Mouse (Mus musculus): ENCODE data around the gene Sec16a. TPM values are rescaled to one million over a fixed set of nuclear protein-coding genes. Genes with fewer than 3 reads are reported as not detected.

The Sec16a gene
- total RNA-seq, 1 experiment from 2014 or later, result 40.0 TPM

DNA sequence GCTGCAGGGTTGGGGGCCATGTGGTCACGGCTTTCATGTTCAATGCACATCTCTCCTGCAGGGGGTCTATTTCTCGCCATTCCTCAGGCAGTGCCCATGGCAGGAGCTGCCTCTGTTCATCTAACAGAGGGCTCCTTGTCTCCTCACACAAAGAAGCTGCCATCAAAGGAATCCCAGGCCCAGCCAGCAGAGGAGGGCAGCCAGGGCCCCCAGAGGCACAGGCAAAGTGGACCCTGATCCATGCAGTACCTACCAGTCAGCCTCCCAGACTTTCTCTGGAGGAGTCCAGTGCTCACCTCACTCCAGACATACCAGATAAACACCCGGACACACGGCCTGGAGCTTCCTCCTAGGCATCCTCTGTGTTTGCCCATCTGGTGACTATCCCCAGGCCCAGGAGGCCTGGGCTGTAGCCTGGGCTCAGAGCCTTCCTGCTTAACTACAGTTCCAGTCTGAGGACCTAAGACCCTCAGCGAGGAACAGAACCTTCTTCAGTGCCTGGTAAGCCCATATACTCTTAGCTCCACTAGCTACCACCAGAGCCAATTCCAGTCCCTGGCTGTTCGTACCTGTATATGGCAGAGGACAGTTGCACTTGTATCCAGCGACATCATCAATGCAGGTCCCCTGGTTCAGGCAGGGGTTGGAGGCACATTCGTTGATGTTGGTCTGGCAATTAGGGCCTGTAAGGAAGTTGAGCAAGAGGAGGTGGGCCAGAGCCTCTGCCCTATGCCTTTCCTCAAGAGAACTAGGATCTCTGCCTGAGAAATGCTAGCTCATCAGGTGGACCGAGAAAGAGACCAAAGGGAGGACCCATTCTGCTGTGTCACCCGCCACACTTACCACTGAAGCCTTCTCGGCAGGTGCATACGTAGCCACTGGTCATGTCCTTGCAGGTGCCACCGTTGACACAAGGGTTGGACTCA, 30.8 kb upstream of the Sec16a start:
- no peak for ATAC-seq (replicated peaks; ENCODE audit: insufficient number of reproducible peaks, low FRiP score, low TSS enrichment, poor library complexity, severe bottlenecking)

- peak; percentile 66 for ATAC-seq (replicated peaks; ENCODE audit: insufficient number of reproducible peaks, low FRiP score, low TSS enrichment, poor library complexity, severe bottlenecking)
These were observed 29.9 kb upstream of the Sec16a start for GRCm38 (mm10) chr2:26474789-26475504.

DNA sequence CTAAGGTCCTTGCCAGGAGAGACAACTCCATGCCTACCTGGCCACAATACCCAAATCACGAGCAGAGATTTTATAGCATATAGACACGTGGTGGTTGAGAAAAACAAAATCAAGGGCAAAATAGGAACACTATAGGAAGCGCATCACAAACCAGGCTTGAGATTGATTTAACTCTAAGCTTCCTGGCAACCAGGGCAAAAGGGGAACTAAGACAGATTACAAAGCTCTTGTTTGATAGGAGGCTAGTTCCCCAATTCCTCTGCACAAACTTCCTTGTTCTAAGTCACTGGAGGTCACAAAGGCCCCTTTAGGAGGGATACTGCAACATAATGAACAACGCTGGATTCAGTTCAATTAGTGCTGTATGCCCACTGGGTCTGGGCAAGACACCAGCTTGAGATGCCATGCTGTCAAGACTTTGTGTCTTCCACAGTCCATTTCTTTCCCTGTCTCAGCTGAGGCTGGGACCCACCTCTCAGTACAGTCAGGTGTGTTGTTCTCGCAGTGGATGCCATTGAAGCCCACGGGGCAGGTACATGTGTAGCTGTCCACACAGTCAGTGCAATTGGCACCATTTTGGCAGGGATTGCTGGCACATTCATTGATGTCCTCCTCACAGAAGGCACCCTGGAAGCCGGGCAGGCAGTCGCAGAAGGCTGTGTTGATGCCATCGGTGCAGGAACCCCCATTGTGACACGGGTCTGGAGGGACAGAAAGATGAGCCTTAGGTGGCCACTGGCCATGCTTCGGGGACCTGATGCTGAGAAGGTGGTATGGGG, 27.5 kb upstream of the Sec16a start:
- ATAC-seq (replicated peaks; ENCODE audit: insufficient number of reproducible peaks, low FRiP score, low TSS enrichment, poor library complexity, severe bottlenecking), result peak; percentile 57

DNA sequence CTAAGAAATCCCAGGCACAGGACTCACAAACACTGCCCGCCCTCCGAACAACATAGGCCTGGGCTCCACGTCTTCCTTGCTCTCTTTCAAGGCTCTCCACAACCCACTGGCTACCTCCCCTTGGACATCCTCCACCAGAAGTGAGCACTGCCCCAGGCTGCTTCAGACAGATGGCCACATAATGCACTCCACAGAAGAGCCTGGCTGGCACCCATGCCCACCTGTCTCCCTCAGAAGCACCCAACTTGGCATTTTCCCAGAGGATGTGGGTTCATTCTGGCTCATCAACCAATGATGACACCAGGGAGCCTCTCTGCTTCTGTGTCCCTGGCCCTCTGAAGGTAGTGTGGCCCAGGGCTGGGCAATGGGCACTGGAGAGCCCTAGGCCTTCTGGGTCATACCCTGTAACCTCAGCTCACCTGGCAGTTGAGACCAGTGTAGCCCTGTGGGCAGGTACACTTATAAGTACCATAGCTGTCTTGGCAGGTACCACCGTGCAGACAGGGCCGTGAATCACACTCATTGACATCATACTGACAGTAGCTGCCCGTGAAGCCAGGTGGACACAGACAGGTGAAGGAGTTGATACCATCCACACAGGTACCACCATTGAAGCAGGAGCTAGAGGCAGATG, 26.8 kb upstream of the Sec16a start:
- no peak for ATAC-seq (replicated peaks; ENCODE audit: insufficient number of reproducible peaks, low FRiP score, low TSS enrichment, poor library complexity, severe bottlenecking)

GRCm38 (mm10) chr2:26470967-26471366, 26.0 kb upstream of the Sec16a start:
- no peak for ATAC-seq (replicated peaks; ENCODE audit: insufficient number of reproducible peaks, low FRiP score, low TSS enrichment, poor library complexity, severe bottlenecking)

- no peak for ATAC-seq (replicated peaks; ENCODE audit: insufficient number of reproducible peaks, low FRiP score, low TSS enrichment, poor library complexity, severe bottlenecking)
These were observed 23.4 kb upstream of the Sec16a start for GRCm38 (mm10) chr2:26468376-26468775.

- no peak for ATAC-seq (replicated peaks; ENCODE audit: insufficient number of reproducible peaks, low FRiP score, low TSS enrichment, poor library complexity, severe bottlenecking)
These were observed 18.4 kb upstream of the Sec16a start for GRCm38 (mm10) chr2:26463412-26463811.

DNA sequence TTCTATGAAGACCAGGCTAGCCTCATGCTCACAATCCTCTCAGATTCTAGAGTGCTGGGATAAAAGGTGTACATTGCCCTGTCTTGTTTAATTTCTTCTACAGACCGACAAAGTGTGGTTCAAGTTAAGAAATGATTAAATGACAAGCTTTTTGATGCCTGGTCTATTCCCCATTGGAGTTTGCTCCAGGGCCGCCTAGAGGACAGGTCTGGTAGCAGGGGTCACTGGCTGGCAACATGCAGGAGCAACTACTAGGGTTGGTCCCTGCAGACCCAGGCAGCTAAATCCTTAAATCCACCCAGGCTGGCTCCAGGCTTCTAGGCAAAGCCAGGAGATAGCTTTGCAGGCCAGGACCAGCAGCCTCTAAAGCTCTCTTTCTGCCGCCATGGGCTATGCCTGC, 18.0 kb upstream of the Sec16a start:
- no peak for ATAC-seq (replicated peaks; ENCODE audit: insufficient number of reproducible peaks, low FRiP score, low TSS enrichment, poor library complexity, severe bottlenecking)

DNA sequence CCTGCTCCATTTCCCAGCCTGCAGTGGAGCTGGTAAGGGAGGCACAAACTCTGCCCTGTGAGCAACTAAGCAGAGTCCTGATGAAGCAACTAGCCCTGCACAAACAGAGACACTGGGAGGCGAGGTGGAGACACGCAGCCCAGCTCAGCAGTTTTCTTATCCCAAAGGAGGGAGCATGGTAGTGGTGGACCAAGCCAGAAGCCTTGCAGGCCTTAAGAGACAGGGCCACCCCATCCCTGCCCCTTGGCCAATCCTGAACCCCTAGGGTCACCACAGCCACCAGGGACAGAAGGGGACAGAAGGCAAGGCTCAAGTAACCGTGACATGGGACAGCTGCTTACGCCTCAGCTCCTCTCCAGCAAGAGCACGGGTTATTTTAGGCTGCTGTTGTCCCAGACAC, 16.7 kb upstream of the Sec16a start:
- ATAC-seq (replicated peaks; ENCODE audit: insufficient number of reproducible peaks, low FRiP score, low TSS enrichment, poor library complexity, severe bottlenecking), result no peak

- no peak for ATAC-seq (replicated peaks; ENCODE audit: insufficient number of reproducible peaks, low FRiP score, low TSS enrichment, poor library complexity, severe bottlenecking)
These were observed 15.8 kb upstream of the Sec16a start for GRCm38 (mm10) chr2:26460837-26461236.

DNA sequence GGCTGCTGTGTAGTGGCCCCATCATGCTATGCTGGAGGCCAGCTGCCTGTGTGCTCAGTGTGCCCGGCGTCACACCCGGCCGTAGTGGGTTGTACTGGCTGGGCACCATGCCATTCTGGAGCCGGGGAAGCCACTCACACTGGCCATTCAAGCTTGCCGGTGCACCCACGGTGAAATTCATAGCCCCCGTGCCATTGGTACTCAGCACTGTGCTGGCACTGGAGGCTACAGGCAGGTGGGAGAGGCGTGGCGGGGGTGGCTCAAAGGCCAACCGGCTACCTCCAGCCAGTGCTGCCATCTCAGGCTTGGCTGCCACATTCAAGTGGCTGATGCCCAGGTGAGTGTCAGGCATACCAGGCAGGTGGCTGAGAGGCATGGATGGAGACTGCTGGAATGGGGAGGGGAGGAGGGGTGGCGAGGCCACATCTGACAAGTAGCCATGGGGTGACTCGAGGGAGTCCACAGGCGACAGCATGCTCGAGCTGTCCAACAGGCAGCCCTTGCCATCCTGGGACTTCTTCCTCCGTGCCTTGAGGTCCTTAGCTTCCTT, 15.2 kb upstream of the Sec16a start:
- no peak for ATAC-seq (replicated peaks; ENCODE audit: insufficient number of reproducible peaks, low FRiP score, low TSS enrichment, poor library complexity, severe bottlenecking)

- no peak for ATAC-seq (replicated peaks; ENCODE audit: insufficient number of reproducible peaks, low FRiP score, low TSS enrichment, poor library complexity, severe bottlenecking)
These were observed 14.5 kb upstream of the Sec16a start for GRCm38 (mm10) chr2:26459478-26459877.

GRCm38 (mm10) chr2:26458402-26459124, 13.5 kb upstream of the Sec16a start:
- no peak for ATAC-seq (replicated peaks; ENCODE audit: insufficient number of reproducible peaks, low FRiP score, low TSS enrichment, poor library complexity, severe bottlenecking)

GRCm38 (mm10) chr2:26449121-26450060, 4.4 kb upstream of the Sec16a start:
- no peak for ATAC-seq (replicated peaks; ENCODE audit: insufficient number of reproducible peaks, low FRiP score, low TSS enrichment, poor library complexity, severe bottlenecking)

DNA sequence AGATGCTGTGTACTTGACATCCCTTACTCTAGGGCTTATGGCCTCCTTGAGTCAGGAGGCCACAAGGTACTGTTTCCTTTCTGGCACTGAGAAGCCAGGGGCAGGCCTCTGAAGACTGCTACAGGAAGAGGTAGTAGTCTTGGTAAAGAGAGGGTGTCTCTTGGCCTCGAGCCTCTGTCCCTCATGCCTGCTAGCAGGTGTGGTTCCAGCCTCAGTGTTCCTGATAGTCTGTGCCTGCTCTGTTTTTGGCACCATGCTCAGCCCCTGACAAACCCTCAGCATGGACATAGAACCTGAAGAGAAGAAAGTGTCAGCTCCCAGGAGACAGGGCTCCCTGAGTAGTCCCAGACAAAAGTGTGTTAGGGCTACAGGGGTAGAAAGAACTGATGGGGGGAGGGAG, 2.4 kb upstream of the Sec16a start:
- ATAC-seq (replicated peaks; ENCODE audit: insufficient number of reproducible peaks, low FRiP score, low TSS enrichment, poor library complexity, severe bottlenecking), result no peak

GRCm38 (mm10) chr2:26446671-26447070, 1.7 kb upstream of the Sec16a start:
- ATAC-seq (replicated peaks; ENCODE audit: insufficient number of reproducible peaks, low FRiP score, low TSS enrichment, poor library complexity, severe bottlenecking), result no peak

All from monocyte, adult 5-6 weeks (primary cell).